Mouse (Mus musculus): ENCODE results near the gene Cd55b. TPM values are rescaled to one million over a fixed set of nuclear protein-coding genes. Genes with fewer than 3 reads are reported as not detected.
"Not testable (repeated sequence)": the region's sequence is repeated elsewhere in the genome, so short reads cannot be mapped to it uniquely, and the experiment has no call there.

Cd55b gene
- not detected in 2 replicates for total RNA-seq (2017)

DNA sequence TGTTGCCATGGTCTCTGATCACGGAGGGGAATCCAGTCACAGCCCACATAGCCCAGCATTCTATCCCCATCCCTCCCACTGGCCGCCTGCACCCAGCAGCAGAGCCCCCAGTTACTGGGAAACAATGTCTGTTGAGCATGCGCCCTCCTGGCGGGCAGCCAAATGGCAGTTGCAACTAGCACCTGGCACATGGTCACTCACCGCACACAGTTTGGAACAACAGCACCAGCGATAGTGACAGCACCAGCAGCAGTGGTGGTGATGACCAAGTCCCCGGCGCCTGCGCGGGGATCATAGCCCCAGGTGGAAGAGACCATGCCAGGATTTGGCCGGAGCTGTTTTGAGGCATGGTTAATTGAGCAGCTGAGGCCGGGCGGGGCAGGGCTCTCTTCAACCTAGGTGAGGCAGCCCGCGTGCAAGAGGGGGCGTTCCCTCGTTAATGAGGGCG is at the start of gene Cd55b:
Gene Cd55b, minus strand, starts transcription at position 346 of the 448 bp plus-strand sequence.
- ATAC-seq (replicated peaks in 1 of 2; ENCODE audit: insufficient read depth in 1 of 2, low FRiP score in 2 of 2, low TSS enrichment in 1 of 2, low read depth in 1 of 2, poor library complexity in 2 of 2, severe bottlenecking in 2 of 2), result no peak

DNA sequence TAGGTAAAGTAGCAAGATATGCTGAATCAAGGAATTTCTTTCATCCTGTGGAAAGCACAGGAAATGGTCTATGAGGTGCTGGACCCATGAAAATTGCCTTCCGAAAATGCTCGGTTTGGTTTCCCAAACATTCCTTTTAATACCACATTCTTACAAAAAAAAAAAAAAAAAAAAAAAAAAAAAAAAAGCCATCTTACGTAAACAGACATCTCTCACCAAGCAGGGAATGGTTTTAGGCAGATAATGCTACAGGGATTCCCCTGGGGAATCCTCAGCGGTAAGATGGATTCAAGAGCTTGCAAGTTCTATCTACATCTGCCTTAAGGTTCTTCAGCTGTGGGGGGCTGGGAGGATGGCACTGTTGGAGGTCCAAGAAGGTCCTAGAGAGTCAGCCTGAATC is 47.3 kb upstream of the Cd55b start:
- ATAC-seq (replicated peaks in 1 of 2; ENCODE audit: insufficient read depth in 1 of 2, low FRiP score in 2 of 2, low TSS enrichment in 1 of 2, low read depth in 1 of 2, poor library complexity in 2 of 2, severe bottlenecking in 2 of 2), result no peak

DNA sequence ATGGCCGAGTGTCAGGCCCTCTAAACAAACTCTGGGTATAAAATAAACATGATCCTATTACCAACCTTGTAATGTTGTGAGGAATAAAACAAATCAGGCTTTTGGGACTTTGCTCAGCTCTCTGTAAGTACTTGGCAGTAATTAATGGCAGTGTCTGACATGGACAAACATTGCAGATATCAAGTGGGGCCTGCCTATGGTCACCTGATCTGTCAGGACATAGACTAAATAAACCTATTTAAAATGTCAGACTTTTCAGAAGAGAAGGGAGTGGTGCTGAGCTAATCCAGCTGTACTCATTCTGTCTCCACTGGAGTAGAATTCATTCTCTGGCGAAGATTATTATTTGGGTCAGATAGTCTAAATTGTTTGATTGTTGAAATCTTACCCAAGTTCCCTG is 44.6 kb upstream of the Cd55b start:
- ATAC-seq (replicated peaks in 1 of 2; ENCODE audit: insufficient read depth in 1 of 2, low FRiP score in 2 of 2, low TSS enrichment in 1 of 2, low read depth in 1 of 2, poor library complexity in 2 of 2, severe bottlenecking in 2 of 2), result no peak

DNA sequence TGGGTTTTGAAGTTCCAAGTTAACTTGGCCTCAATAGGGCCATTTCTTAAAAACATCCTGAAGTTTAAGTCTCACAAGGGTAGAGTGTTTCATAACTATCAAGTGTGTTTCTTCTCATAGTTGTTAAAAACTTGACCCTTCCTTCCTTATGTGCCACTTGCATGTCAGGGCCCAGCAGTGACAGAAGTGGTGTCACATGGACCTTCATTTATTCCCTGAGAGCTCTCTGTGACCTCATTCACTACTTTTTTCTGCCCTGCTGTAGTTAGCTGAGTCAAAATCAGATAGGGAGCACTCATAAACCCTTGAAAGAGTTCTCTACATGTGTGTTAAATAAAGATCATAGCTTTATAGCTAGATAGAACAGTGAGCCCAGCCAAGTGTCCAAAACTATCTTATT is 41.4 kb upstream of the Cd55b start:
- no peak for ATAC-seq (replicated peaks in 1 of 2; ENCODE audit: insufficient read depth in 1 of 2, low FRiP score in 2 of 2, low TSS enrichment in 1 of 2, low read depth in 1 of 2, poor library complexity in 2 of 2, severe bottlenecking in 2 of 2)

DNA sequence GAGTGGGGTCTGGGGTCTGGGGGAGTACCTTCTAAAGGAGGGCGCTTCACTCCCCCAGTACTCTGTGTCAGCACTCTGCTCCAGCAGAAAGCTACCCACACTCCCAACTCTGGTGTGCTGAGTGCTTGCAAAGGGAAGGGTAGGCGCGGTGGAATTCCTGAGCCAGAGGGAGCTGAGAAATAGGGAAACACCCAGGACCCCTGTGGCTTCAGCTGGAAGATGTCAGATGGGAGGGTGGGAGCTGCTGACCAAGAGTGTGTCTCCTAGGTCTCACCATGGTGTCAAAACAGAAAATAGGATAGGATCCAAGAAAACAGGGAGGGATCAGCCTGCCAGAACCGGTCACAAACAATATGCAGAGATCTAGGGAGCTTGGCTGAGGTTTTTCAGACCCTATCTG is 40.1 kb upstream of the Cd55b start:
- ATAC-seq (replicated peaks in 1 of 2; ENCODE audit: insufficient read depth in 1 of 2, low FRiP score in 2 of 2, low TSS enrichment in 1 of 2, low read depth in 1 of 2, poor library complexity in 2 of 2, severe bottlenecking in 2 of 2), result peak in 1 of 2 experiments; percentile 3; a peak in 1 of 4 replicates

DNA sequence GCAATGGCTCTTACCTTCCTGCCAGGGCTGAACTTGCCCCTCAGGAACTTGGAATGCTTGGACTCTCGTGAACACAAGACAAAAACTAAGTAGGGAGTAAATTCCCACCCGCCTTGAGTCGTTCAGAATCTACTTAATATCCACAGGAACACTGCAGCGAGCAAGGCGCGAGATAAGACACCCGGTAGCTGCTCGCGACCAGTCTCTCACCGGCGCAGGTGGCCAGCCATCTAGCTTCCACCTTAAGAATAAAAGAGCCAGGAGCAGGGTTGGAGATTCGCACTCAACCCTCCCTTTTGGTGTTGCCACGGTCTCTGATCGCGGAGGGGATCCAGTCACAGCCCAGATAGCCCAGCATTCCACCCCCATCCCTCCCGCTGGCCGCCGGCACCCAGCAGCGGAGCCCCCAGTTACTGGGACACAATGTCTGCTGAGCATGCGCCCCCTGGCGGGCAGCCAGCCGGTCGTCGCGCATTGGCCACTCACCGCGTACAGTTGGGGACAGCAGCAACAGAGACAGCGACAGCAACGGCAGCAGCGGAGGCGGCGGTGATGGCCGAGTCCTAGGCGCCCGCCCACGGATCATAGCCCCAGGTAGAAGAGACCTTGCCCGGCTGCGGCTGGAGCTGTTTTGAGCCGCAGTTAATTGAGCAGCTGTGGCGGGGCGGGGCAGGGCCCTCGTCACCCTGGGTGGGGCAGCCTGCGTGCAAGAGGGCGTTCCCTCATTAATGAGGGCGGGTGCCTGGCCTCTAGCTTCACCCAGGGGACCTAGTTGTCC is 39.5 kb upstream of the Cd55b start, which contains the start of gene Cd55:
Gene Cd55, minus strand, starts transcription at position 661 of the 778 bp plus-strand sequence.
- ATAC-seq (replicated peaks in 1 of 2; ENCODE audit: insufficient read depth in 1 of 2, low FRiP score in 2 of 2, low TSS enrichment in 1 of 2, low read depth in 1 of 2, poor library complexity in 2 of 2, severe bottlenecking in 2 of 2), result peak; percentile 91 to 96

DNA sequence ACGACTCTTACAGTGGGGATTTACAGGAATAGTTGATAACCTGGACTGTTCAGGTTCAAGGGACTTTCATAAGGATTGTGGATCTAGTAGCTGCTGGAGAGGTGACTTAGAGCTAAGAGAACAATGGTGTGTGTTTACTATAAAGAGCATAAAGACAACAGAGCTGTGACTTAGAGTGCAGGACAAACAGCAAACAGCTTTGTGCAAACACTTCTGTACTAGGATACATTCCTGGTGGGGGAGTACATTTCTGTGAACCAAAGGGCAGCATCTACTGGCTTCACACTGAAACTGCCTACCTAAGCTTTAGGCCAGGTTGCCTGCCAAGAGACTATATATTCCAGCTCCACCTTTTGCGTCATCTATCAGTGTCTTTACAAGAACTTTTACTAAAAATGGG is 32.3 kb upstream of the Cd55b start:
- no peak for ATAC-seq (replicated peaks in 1 of 2; ENCODE audit: insufficient read depth in 1 of 2, low FRiP score in 2 of 2, low TSS enrichment in 1 of 2, low read depth in 1 of 2, poor library complexity in 2 of 2, severe bottlenecking in 2 of 2)

DNA sequence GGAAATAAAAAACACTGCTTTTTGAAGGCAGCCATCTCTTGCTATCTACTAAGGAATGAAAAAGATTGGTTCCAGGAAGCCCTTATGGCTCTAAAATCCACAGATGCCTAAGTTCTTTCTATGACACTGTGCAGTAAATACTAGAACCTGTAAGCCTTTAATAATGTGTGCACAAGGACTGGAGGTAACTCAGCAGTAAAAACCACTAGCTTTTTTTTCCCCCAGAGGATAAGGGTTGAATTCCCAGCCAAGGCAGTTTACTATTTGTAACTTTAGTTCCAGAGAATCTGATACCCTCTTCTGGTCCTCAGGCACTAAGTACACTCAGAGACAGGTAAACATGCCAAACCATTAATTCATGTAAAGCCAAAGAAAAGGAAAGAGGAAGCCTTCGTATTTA is 20.1 kb upstream of the Cd55b start:
- not testable (repeated sequence) for ATAC-seq (replicated peaks in 1 of 2; ENCODE audit: insufficient read depth in 1 of 2, low FRiP score in 2 of 2, low TSS enrichment in 1 of 2, low read depth in 1 of 2, poor library complexity in 2 of 2, severe bottlenecking in 2 of 2)

DNA sequence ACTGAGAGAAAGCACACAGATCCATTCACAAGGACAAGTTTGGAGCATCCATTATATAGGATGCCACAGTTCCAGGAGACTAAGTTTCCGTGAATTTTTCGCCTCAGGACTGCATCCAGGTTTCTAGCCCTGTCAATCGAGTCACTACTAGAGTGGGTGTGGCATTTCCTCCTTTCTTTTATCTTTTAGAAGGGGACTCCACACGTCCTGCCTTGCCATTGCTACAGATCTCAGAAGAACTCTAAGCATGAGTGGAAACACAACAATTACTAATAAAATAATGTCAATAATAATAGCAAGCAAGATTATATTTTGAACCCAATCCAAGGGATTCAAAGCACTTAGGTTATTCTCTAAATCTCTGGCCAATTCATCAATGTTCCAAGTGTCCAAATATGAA is 8.1 kb upstream of the Cd55b start:
- no peak for ATAC-seq (replicated peaks in 1 of 2; ENCODE audit: insufficient read depth in 1 of 2, low FRiP score in 2 of 2, low TSS enrichment in 1 of 2, low read depth in 1 of 2, poor library complexity in 2 of 2, severe bottlenecking in 2 of 2)

DNA sequence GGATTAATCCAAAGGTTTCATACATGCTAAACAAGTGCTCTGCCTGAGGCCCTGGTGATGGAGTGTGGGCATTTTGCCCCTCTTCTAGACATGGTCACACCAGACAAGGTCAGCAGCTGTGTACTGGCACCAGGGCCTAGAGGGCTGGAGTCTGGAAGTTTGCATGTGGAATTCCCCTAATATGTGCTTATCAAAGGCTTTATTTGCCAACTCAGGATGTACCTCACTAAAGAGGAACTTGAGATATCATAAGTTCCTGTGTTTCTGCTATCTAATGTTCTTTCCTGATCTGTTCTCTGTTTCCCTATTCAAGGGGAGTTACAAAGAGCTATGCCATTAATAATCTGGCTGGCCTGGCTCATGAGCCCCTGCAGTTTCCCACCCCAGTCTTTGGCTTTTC is 5.9 kb upstream of the Cd55b start:
- ATAC-seq (replicated peaks in 1 of 2; ENCODE audit: insufficient read depth in 1 of 2, low FRiP score in 2 of 2, low TSS enrichment in 1 of 2, low read depth in 1 of 2, poor library complexity in 2 of 2, severe bottlenecking in 2 of 2), result peak; percentile 25 to 27; a peak in 3 of 4 replicates

DNA sequence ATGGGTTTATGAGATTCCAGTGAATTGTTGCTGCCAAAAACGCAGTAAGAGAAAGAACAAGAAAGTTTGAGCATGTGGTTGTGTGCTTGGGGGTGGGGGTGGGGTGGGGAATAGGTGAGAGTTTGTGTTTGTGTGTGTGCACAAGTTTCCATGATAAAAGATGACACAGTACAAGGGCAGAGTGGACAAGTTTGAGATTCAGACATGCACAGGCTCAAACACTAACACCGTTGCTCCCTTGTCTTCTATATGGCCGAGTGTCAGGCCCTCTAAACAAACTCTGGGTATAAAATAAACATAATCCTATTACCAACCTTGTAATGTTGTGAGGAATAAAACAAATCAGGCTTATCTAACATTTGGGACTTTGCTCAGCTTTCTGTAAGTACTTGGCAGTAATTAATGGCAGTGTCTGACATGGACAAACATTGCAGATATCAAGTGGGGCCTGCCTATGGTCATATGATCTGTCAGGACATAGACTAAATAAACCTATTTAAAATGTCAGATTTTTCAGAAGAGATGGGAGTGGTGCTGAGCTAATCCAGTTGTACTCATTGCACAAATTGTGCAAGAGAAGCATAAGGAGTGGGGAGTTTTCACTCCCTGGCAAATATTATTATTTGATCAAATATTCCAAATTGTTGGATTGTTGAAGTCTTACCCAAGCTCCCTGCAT is 4.5 kb upstream of the Cd55b start:
- ATAC-seq (replicated peaks in 1 of 2; ENCODE audit: insufficient read depth in 1 of 2, low FRiP score in 2 of 2, low TSS enrichment in 1 of 2, low read depth in 1 of 2, poor library complexity in 2 of 2, severe bottlenecking in 2 of 2), result not testable (repeated sequence)

DNA sequence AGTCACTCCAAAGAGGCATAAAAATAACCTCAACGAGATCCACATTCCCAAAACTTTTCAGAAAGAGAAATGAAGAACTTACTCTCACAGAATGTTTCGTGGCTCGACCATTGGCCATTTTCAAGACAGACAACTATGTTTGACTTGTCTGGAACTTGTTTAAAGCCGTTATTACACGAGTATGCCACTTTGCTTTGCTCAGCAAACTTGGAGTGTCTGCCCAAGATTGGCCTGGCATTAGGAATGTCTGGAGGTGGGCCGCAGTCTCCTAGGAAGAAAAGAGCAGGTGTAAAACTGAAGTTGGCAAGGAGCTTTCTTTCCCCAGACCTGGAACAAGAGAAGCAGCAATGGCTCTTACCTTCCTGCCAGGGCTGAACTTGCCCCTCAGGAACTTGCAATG is 776 bp downstream of the Cd55b start:
- ATAC-seq (replicated peaks in 1 of 2; ENCODE audit: insufficient read depth in 1 of 2, low FRiP score in 2 of 2, low TSS enrichment in 1 of 2, low read depth in 1 of 2, poor library complexity in 2 of 2, severe bottlenecking in 2 of 2), result peak; percentile 17 to 27; a peak in 2 of 4 replicates

DNA sequence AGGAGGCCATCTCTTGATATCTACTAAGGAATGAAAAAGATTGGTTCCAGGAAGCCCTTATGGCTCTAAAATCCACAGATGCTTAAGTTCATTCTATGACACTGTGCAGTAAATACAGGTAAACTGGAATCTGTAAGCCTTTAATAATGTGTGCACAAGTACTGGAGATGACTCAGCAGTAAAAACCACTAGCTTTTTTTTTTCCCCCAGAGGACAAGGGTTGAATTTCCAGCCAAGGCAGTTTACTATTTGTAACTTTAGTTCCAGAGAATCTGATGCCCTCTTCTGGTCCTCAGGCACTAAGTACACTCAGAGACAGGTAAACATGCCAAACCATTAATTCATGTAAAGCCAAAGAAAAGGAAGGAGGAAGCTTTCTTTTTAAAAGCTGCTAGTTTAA is 25.7 kb downstream of the Cd55b start:
- ATAC-seq (replicated peaks in 1 of 2; ENCODE audit: insufficient read depth in 1 of 2, low FRiP score in 2 of 2, low TSS enrichment in 1 of 2, low read depth in 1 of 2, poor library complexity in 2 of 2, severe bottlenecking in 2 of 2), result peak; percentile 48 to 65; a peak in 3 of 4 replicates

DNA sequence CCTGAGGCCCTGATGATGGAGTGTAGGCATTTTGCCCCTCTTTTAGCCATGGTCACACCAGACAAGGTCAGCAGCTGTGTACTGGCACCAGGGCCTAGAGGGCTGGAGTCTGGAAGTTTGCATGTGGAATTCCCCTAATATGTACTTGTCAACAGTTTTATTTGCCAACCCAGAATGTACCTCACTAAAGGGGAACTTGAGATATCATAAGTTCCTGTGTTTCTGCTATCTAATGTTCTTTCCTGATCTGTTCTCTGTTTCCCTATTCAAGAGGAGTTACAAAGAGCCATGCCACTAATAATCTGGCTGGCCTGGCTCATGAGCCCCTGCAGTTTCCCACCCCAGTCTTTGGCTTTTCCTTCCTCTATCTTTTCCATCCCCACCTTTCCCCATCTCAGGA is 35.5 kb downstream of the Cd55b start:
- peak in 1 of 2 experiments; percentile 10; a peak in 1 of 4 replicates for ATAC-seq (replicated peaks in 1 of 2; ENCODE audit: insufficient read depth in 1 of 2, low FRiP score in 2 of 2, low TSS enrichment in 1 of 2, low read depth in 1 of 2, poor library complexity in 2 of 2, severe bottlenecking in 2 of 2)

DNA sequence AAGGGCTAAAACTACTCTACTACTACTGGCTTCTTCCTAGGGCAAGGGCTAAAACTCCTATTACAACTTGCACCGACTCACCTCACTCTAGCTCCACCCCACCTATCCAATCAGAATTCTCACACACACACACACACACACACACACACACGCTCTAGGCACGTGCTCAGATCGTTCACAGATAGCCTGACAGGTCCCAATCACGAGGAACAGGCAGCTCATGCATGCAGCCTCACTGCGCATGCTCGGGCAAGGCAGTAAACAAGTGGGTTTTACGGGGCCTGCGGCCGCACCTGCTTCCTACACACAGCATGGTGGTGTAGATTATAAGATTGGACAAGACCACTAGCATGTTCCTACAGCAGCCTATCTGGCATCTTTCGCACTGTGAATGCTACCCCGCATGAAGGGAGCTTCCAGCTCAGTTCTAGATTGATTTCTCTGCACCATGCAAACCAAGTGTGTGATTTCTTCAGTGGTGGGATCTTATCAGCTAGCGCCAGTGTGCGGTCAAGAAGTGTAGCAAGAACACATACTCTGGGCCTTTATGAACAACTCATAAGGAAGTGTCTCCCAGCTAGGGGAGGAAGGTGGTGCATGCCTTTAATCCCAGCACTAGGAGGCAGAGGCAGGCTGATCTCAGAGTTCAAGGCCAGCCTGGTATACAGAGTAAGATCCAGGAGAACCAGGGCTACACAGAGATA is 44.9 kb downstream of the Cd55b start:
- ATAC-seq (replicated peaks in 1 of 2; ENCODE audit: insufficient read depth in 1 of 2, low FRiP score in 2 of 2, low TSS enrichment in 1 of 2, low read depth in 1 of 2, poor library complexity in 2 of 2, severe bottlenecking in 2 of 2), result no peak; a peak in 1 of 4 replicates

DNA sequence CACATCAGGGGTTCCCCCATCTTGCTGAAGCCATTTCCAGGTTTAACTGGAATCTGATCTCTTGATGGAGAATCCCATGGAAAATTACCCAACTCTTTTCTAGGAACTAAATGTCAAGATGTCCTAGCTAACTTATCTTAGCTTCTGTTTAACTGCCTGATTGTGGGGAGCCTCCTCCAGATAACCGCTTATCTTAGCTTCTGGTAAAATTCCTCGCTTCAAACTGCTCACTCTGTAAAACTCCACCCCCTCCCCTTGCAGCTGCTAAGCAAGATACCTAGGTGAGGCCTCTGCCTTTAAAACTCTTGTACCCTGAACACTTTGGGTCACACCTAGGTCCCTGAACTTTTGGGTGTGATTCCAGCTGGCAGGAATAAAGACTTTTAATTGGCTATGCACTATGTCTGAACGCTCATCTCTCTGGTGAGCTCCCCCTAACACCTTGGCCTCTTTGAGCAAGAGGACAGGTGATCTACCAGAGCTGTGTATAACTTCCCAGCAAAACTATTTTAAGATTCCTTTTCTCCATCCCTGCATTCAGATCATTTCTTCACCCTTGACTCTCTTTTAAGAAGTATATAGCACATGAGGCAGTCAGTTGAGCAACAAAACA is 48.5 kb downstream of the Cd55b start:
- no peak for ATAC-seq (replicated peaks in 1 of 2; ENCODE audit: insufficient read depth in 1 of 2, low FRiP score in 2 of 2, low TSS enrichment in 1 of 2, low read depth in 1 of 2, poor library complexity in 2 of 2, severe bottlenecking in 2 of 2)

DNA sequence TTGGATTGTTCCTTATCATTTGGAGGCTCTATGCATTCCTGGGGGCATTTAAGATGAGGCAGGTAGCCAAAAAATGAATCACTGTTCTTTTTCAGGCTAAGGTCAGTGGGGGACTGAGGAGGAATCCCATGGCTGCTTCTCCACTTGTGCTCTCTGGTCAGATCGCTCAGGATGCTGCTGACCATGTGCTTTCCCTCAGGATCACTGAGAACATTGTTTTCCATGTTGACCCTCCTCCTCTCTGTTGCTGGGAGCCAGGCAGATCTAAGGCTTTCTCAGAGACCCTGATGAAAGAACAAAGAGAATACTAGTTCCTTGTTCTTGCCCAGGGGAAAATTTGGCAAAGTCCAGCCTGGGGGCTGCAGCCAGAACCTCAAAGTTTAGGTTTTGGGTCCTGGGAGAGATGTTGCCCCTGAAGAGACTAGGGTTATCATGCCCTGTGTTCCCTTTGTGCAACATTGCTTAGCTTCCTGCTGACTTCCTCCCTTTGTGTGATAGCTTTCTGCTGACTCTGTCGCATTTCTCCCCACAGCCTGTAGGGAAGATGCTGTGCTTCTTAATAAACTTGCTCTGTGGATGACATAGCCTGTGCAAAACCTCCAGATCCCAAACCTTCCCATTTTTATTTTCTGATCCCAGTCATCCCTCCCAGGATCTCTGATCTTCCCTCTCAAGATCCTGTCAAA is 49.3 kb downstream of the Cd55b start:
- peak in 1 of 2 experiments; percentile 34; a peak in 1 of 4 replicates for ATAC-seq (replicated peaks in 1 of 2; ENCODE audit: insufficient read depth in 1 of 2, low FRiP score in 2 of 2, low TSS enrichment in 1 of 2, low read depth in 1 of 2, poor library complexity in 2 of 2, severe bottlenecking in 2 of 2)

All from hematopoietic stem cell, adult 5-6 weeks (primary cell).